Mouse (Mus musculus) left cerebral cortex, adult 2 months (tissue): ENCODE measurements around the gene Gm49322. TPM values are rescaled to one million over a fixed set of nuclear protein-coding genes. Genes with fewer than 3 reads are reported as not detected.
A peak's percentile ranks its signal among the peaks of the same experiment; 100 is the strongest.
"Not testable (repeated sequence)": the region's sequence is repeated elsewhere in the genome, so short reads cannot be mapped to it uniquely, and the experiment has no call there.

ENCODE experiments used
- DNase-seq, 2 experiments: peaks; one replicate each; pipeline ENCODE4 v3.0.0; 2021 to 2022; ENCODE audit warnings: low spot score in 2 of 2, mixed read lengths in 1 of 2; ENCODE audit errors: extremely low spot score in 1 of 2
- H3K27ac ChIP-seq: fragments of 200-600 bp; 2 replicates; pipeline ENCODE4 v1.8.1; 2022
- H3K4me3 ChIP-seq: fragments of 200-600 bp; 2 replicates; pipeline ENCODE4 v1.8.1; 2022
- CTCF ChIP-seq: fragments of 200-600 bp; IDR thresholded peaks from 2 replicates; pipeline ENCODE4 v1.8.1; 2022; ENCODE audit warnings: antibody characterized with exemption, mild to moderate bottlenecking, moderate library complexity
- intact Hi-C: fragments of 180-260 bp; cut with DNase I; formaldehyde crosslinking; loops from one replicate; pipeline ENCODE4 v1.15.1; 2025
- total RNA-seq, 2 experiments: library from RNA; stranded (reverse); gene quantifications; 2 replicates each; pipeline ENCODE4 v1.2.3; 2021

The Gm49322 gene
- total RNA-seq, 2 experiments from 2014 or later = 2.7 to 4.2 TPM

DNA sequence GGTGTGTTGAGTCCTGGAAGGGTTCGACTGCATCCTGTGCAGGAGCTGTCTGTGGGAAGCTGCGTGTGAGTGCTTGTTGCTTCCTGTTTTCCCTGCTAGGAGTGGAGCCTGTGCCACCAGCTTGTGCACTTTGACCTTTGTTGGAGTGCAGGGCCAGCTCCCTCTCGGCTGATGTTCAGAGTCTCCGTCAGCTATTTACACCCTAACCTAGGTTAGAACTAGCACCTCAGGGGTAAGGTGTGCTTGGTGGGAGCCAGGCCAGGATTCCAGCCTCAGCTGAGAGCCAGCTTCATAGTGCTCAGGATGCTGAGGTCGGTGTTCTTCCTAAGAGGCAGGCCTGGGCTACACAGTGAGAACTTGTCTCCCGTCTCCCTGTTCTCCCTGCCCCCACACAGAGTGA is 29.5 kb downstream of the Gm49322 start:
- H3K4me3 ChIP-seq = no peak overlapping the region
- H3K27ac ChIP-seq = no peak overlapping the region
- intact Hi-C loops = no loop called here
- TF ChIP-seq CTCF = no peak
- DNase-seq = no peak

- TF ChIP-seq CTCF = no peak
- no peak for DNase-seq
- intact Hi-C loops = no loop called here
- no peak overlapping the region for H3K4me3 ChIP-seq
- no peak overlapping the region for H3K27ac ChIP-seq
These were observed 41.1 kb downstream of the Gm49322 start for GRCm38 (mm10) chr10:80646936-80647335.

GRCm38 (mm10) chr10:80649910-80650309 is 44.1 kb downstream of the Gm49322 start:
- intact Hi-C loops, DNase-seq, H3K4me3 ChIP-seq: not testable (repeated sequence)
- H3K27ac ChIP-seq = peak overlapping the region; percentile 50; the same call in 1 of the 2 replicates

GRCm38 (mm10) chr10:80650392-80650791 is 44.6 kb downstream of the Gm49322 start:
- TF ChIP-seq CTCF = no peak
- intact Hi-C loops = no loop called here
- no peak for DNase-seq
- Histone ChIP-seq H3K27ac (peak overlapping the region; percentile 50; the same call in 1 of the 2 replicates), H3K4me3 (no peak overlapping the region)

- DNase-seq = no peak
- H3K4me3 ChIP-seq = no peak overlapping the region
- intact Hi-C loops = no loop called here
- TF ChIP-seq CTCF = no peak
- H3K27ac ChIP-seq = no peak overlapping the region
These were observed 47.4 kb downstream of the Gm49322 start for GRCm38 (mm10) chr10:80653156-80653720.

DNA sequence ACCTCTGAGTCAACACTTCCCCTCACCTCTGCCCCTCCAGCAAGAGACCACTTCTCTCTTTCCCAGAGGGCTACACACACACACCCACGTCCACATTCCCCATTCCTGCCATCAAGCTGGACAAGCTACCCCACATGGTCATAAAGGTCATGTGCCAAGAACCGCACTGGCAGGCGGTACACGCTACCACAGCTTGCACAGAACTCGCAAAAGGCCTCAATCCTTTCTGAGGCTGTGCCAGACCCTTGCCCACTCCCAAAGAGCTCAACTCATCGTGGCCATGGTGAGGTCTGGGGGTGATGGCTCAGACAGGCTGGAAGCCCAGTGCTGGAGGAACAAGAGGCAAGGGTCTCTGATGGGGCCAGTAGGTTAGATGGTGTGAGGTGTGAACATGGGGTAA is 49.0 kb downstream of the Gm49322 start:
- Histone ChIP-seq H3K4me3 (peak overlapping the region; percentile 71; the same call in 1 of the 2 replicates), H3K27ac (no peak overlapping the region; the same call in 1 of the 2 replicates)
- TF ChIP-seq CTCF = no peak
- intact Hi-C loops = loop anchor here (5.0 kb wide), 1 partner anchor 47 kb away; the partner anchor contains the start of genes Izumo4 and Mob3a
- no peak for DNase-seq

DNA sequence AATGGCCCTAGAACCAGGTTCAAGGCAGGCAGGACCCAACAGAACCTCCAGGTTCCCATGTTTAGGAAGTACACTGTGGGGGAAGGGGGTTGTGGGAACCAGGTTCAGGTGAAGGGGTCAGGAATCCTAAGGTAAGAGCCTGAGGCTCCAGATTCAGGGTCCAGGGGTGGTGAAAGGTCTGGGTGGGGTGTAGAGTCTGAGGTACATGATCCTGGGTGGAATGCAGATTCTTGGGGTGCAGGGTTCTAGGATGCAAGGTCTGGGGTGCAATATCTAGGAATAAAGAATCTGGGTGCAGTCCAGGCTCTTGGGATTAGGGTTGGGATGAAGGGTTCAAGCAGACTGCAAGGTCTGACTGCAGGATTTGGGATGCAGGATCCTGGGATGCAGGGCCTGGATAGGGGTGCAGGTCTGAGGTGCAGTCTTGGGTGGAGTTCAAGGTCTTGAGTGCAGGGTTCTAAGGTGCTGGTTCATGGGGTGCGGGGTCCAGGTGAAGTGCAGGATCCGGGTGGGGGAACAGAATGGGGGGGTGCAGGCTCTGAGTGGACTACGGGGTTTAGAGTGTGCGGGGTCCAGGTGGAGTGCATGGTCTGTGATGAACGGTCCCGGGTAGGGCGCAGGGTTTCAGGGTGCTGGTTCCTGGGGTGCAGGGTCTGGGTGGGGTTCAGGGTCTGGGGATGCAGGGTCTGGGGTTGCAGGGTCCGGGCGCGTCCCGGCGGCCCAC is 49.7 kb downstream of the Gm49322 start:
- Histone ChIP-seq H3K27ac (peak overlapping the region; percentile 82), H3K4me3 (peak overlapping the region; percentile 71)
- intact Hi-C loops = loop anchor here (2.0 to 5.0 kb wide), 3 partner anchors 21 to 47 kb away; partner anchors contain the start of genes Csnk1g2, Izumo4 and Mob3a
- no peak for TF ChIP-seq CTCF
- DNase-seq = no peak

- intact Hi-C loops = loop anchor here (2.0 to 5.0 kb wide), 3 partner anchors 21 to 46 kb away; partner anchors contain the start of genes Csnk1g2, Izumo4 and Mob3a
These were observed 50.5 kb downstream of the Gm49322 start for GRCm38 (mm10) chr10:80656130-80656862.

GRCm38 (mm10) chr10:80656863-80657623 is 51.2 kb downstream of the Gm49322 start, which contains the start of gene Btbd2:
Btbd2 (minus strand) TSS chr10:80657071.
- Histone ChIP-seq H3K27ac (peak within 1 kb of the TSS; percentile 93), H3K4me3 (peak within 1 kb of the TSS; percentile 71)
- intact Hi-C loops = loop anchor here (2.0 to 5.0 kb wide), 3 partner anchors 20 to 45 kb away; partner anchors contain the start of genes Csnk1g2, Izumo4 and Mob3a
- no peak for TF ChIP-seq CTCF
- DNase-seq = no peak

More at GRCm38 (mm10) chr10:80656130-80656862, 50.5 kb downstream of the Gm49322 start:
- H3K27ac ChIP-seq = peak overlapping the region; percentile 93
- peak overlapping the region; percentile 71 for H3K4me3 ChIP-seq
- no peak for TF ChIP-seq CTCF
- peak; percentile 93 for DNase-seq

- intact Hi-C loops = loop anchor here (5.0 kb wide), 1 partner anchor 44 kb away; the partner anchor contains the start of genes Izumo4 and Mob3a
- no peak for DNase-seq
- H3K27ac ChIP-seq = no peak overlapping the region
- H3K4me3 ChIP-seq = no peak overlapping the region
- no peak for TF ChIP-seq CTCF
These were observed 52.5 kb downstream of the Gm49322 start for GRCm38 (mm10) chr10:80658194-80658840.
